Mouse (Mus musculus): ENCODE data around the gene Pygo1. TPM values are rescaled to one million over a fixed set of nuclear protein-coding genes. Genes with fewer than 3 reads are reported as not detected.

Gene Pygo1
- polyA plus RNA-seq, 1 experiment from 2014 or later, result 3.2 TPM

DNA sequence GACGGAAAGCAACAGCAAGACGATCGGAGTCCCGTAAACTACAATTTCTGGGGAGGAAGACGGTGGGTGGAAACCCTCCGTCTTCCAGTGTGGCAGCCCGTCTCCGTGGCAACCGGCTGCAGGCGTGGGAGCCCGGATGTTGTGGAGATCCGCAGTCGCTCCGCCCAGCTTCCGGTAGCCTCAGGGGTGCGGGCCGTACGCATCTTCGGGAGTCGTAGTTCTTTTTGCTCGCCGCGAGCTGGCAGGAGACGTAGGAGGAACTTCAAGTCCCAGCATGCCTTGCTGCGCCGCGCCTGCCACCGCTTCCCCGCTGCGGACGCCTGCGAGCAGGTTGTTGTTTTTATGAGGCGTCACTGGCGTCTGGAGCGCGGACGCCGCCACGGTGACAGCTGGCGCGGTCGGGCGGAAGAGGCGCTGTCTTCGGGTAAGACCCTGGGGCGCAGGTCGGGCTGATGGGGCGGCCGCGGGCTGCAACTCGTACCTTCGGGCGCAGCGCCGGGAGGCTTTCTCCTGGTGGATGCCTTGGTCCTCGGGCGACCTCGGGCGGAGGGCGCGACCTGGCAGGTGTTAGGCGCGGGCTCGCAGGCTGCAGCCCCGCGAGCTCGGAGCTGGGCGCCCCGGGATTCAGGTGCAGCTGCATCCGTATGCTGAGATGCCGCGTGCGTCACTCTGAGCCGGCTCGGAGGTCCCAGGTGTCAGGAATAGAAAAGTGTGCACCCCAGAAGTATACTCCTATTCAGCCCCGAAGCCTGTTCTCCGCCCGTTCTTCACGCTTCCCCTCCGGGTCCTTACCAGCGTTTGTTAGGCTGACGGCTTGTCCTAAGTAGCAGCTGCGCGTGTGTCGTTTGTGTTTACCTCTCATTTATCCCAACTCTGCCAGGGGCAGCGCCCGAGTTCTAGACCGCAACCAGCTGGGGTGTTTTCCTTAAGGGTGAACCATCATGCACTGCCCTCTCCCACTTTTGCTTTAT is 60.1 kb downstream of the Pygo1 start, which contains the start of the genes Ccpg1os and Ccpg1:
Gene Ccpg1os, minus strand, starts transcription at position 133 of the 971 bp plus-strand sequence.
Gene Ccpg1, plus strand, starts transcription at position 180 of the 971 bp plus-strand sequence.
- Histone ChIP-seq H3K4me2 (ENCODE audit: low read length) (peak within 1 kb of the TSS; percentile 89), H3K4me3 (replicated peaks; ENCODE audit: low read depth, low read length) (peak within 1 kb of the TSS; percentile 89), H3K4me1 (replicated peaks; ENCODE audit: insufficient read depth, low read length) (peaks cover 13% of the 10 kb centered on the region), H3K27me3 (ENCODE audit: insufficient read depth, low read length) (no peaks in the 10 kb centered on the region), H3K27ac (peak within 1 kb of the TSS; percentile 60; the same call in 1 of the 2 replicates), H3K36me3 (ENCODE audit: insufficient read depth, low read length) (no peaks in the 10 kb centered on the region), H3K9ac (ENCODE audit: low read depth, low read length) (peak within 1 kb of the TSS; percentile 82), H3K9me3 (replicated peaks; ENCODE audit: low read length) (no peaks in the 10 kb centered on the region)
- DNase-seq (ENCODE audit: low spot score), result peak; percentile 98
- no peak for TF ChIP-seq CTCF (IDR thresholded peaks at IDR 0.05; ENCODE audit: low read depth)
- WGBS, result under 1% methylated on average over 88 of the region's 88 CpGs
- ATAC-seq (replicated peaks; ENCODE audit: low FRiP score, low read depth), result peak; percentile 98

DNA sequence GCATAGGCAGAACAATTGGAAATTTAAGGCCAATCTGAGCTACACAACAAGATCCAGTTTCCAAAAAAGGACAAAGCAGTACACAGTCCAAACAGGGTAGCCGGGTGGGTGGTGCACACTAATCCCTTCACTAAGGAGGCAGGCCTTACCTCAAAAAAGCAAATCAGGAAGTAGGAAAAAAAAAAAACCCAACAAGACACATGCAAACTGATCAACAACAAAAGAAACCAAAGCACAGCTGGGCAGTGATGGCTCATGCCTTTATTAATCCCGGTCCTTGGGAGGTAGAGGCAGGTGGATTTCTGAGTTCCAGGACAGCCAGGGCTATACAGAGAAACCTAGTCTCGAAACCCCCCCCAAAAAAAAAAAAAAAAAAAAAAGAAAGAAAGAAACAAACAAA is 62.3 kb downstream of the Pygo1 start:
- Histone ChIP-seq H3K4me1 (replicated peaks; ENCODE audit: insufficient read depth, low read length) (peaks cover 13% of the 10 kb centered on the region), H3K9me3 (replicated peaks; ENCODE audit: low read length) (no peaks in the 10 kb centered on the region), H3K9ac (ENCODE audit: low read depth, low read length) (no peak overlapping the region), H3K27ac (no peak overlapping the region), H3K27me3 (ENCODE audit: insufficient read depth, low read length) (no peaks in the 10 kb centered on the region), H3K4me2 (ENCODE audit: low read length) (no peak overlapping the region), H3K4me3 (replicated peaks; ENCODE audit: low read depth, low read length) (no peak overlapping the region), H3K36me3 (ENCODE audit: insufficient read depth, low read length) (no peaks in the 10 kb centered on the region)
- ATAC-seq (replicated peaks; ENCODE audit: low FRiP score, low read depth) (no peak), DNase-seq (ENCODE audit: low spot score) (no peak)
- TF ChIP-seq CTCF (IDR thresholded peaks at IDR 0.05; ENCODE audit: low read depth), result no peak
- 65% methylated on average over 3 of the region's 3 CpGs for WGBS

DNA sequence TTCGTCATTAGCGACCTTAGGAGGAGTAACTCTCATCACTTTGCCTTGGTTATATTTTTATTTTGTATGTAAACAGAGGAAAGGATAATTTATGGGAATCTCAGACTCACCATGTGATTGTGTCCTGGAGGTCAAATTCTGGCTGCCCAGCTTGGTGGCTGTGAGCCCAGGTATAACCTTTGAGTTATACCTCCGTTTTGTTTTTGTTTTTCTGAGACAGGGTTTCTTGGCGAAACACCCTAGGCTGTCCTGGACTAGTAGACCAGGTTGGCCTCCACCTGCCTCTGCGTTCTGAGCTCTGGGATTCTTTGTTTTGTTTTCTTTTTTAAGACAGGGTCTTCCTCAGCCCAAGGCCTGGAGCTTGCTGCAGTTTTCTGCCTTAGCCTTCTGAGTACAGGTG is 63.3 kb downstream of the Pygo1 start:
- Histone ChIP-seq H3K4me1 (replicated peaks; ENCODE audit: insufficient read depth, low read length) (peaks cover 13% of the 10 kb centered on the region), H3K4me2 (ENCODE audit: low read length) (no peak overlapping the region), H3K27me3 (ENCODE audit: insufficient read depth, low read length) (no peaks in the 10 kb centered on the region), H3K9ac (ENCODE audit: low read depth, low read length) (no peak overlapping the region), H3K36me3 (ENCODE audit: insufficient read depth, low read length) (no peaks in the 10 kb centered on the region), H3K4me3 (replicated peaks; ENCODE audit: low read depth, low read length) (no peak overlapping the region), H3K9me3 (replicated peaks; ENCODE audit: low read length) (no peaks in the 10 kb centered on the region), H3K27ac (no peak overlapping the region)
- WGBS, result 72% methylated on average over 5 of the region's 5 CpGs
- no peak for ATAC-seq (replicated peaks; ENCODE audit: low FRiP score, low read depth)
- TF ChIP-seq CTCF (IDR thresholded peaks at IDR 0.05; ENCODE audit: low read depth), result no peak
- no peak for DNase-seq (ENCODE audit: low spot score)

DNA sequence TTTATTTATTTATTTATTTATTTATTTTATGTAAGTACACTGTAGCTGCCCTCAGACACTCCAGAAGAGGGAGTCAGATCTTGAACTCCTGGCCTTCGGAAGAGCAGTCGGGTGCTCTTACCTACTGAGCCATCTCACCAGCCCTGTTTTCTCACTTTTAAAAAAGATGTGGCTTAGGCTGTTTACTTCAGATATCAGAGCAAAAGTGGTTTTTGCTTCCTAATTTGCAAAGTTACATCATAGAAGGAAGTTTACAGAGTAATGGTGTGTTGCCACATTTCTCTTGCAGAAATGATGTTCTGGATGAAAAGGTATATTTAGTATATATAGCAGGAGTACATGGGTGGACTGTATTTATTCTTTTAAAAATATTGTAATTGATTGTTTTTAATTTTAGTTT is 66.0 kb downstream of the Pygo1 start:
- Histone ChIP-seq H3K9me3 (replicated peaks; ENCODE audit: low read length) (no peaks in the 10 kb centered on the region), H3K9ac (ENCODE audit: low read depth, low read length) (no peak overlapping the region), H3K4me2 (ENCODE audit: low read length) (no peak overlapping the region), H3K36me3 (ENCODE audit: insufficient read depth, low read length) (no peaks in the 10 kb centered on the region), H3K4me1 (replicated peaks; ENCODE audit: insufficient read depth, low read length) (peaks cover under 1% of the 10 kb centered on the region; the same call in 1 of the 2 replicates), H3K27ac (no peak overlapping the region), H3K27me3 (ENCODE audit: insufficient read depth, low read length) (no peaks in the 10 kb centered on the region), H3K4me3 (replicated peaks; ENCODE audit: low read depth, low read length) (no peak overlapping the region)
- no peak for TF ChIP-seq CTCF (IDR thresholded peaks at IDR 0.05; ENCODE audit: low read depth)
- ATAC-seq (replicated peaks; ENCODE audit: low FRiP score, low read depth), result no peak
- no peak for DNase-seq (ENCODE audit: low spot score)
- WGBS, result 90% methylated on average over 2 of the region's 2 CpGs

DNA sequence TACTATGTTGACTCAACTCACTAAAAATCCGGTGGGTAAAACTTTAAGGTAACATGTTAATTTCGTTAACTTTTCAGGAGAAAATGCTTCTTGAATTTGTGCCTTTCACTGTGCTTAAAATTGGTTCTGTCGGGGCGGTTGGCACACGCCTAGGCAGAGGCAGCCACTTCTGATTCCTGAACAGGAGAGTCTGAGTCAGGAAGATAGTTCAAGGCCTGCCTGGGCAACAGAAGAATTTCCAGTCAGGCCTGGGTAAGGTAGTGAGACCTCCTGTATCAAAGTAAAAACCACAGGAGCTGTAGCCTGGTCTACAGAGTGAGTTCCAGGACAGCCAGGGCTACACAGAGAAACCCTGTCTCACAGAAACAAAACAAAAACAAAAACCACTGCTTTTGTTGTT is 67.1 kb downstream of the Pygo1 start:
- 90% methylated on average over 5 of the region's 5 CpGs for WGBS
- Histone ChIP-seq H3K4me2 (ENCODE audit: low read length) (no peak overlapping the region), H3K9me3 (replicated peaks; ENCODE audit: low read length) (no peaks in the 10 kb centered on the region), H3K27me3 (ENCODE audit: insufficient read depth, low read length) (no peaks in the 10 kb centered on the region), H3K9ac (ENCODE audit: low read depth, low read length) (no peak overlapping the region), H3K36me3 (ENCODE audit: insufficient read depth, low read length) (no peaks in the 10 kb centered on the region), H3K4me1 (replicated peaks; ENCODE audit: insufficient read depth, low read length) (no peaks in the 10 kb centered on the region), H3K27ac (no peak overlapping the region; the same call in 1 of the 2 replicates), H3K4me3 (replicated peaks; ENCODE audit: low read depth, low read length) (no peak overlapping the region)
- ATAC-seq (replicated peaks; ENCODE audit: low FRiP score, low read depth) (no peak), DNase-seq (ENCODE audit: low spot score) (no peak)
- TF ChIP-seq CTCF (IDR thresholded peaks at IDR 0.05; ENCODE audit: low read depth), result no peak

DNA sequence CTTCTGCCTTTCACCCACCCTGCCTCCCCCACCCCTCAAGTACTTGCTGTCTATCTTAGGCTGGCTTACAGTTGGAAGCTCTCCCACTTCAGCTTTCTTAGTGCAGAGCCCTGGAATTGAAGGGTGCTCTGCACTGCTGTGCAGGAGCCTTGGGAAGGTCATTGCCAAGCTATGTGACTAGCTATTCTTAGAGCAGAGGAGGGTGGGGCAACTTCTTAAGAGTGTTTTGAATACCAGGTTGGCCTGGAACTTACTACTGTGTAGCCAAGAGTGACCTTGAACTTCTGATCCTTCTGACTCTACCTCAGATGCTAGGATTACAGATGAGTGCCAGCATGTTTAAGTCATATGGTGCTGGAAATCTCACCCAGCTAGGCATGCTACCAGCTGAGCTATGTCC is 70.7 kb downstream of the Pygo1 start:
- Histone ChIP-seq H3K27me3 (ENCODE audit: insufficient read depth, low read length) (no peaks in the 10 kb centered on the region), H3K4me2 (ENCODE audit: low read length) (no peak overlapping the region), H3K9me3 (replicated peaks; ENCODE audit: low read length) (no peaks in the 10 kb centered on the region), H3K9ac (ENCODE audit: low read depth, low read length) (no peak overlapping the region), H3K36me3 (ENCODE audit: insufficient read depth, low read length) (no peaks in the 10 kb centered on the region), H3K4me3 (replicated peaks; ENCODE audit: low read depth, low read length) (no peak overlapping the region), H3K4me1 (replicated peaks; ENCODE audit: insufficient read depth, low read length) (no peaks in the 10 kb centered on the region), H3K27ac (no peak overlapping the region)
- TF ChIP-seq CTCF (IDR thresholded peaks at IDR 0.05; ENCODE audit: low read depth), result no peak
- DNase-seq (ENCODE audit: low spot score) (no peak), ATAC-seq (replicated peaks; ENCODE audit: low FRiP score, low read depth) (no peak)
